Mouse (Mus musculus): ENCODE measurements around the gene Frmpd4. TPM values are rescaled to one million over a fixed set of nuclear protein-coding genes. Genes with fewer than 3 reads are reported as not detected.

Gene Frmpd4
- polyA plus RNA-seq, 1 experiment from 2014 or later: 0.26 TPM

DNA sequence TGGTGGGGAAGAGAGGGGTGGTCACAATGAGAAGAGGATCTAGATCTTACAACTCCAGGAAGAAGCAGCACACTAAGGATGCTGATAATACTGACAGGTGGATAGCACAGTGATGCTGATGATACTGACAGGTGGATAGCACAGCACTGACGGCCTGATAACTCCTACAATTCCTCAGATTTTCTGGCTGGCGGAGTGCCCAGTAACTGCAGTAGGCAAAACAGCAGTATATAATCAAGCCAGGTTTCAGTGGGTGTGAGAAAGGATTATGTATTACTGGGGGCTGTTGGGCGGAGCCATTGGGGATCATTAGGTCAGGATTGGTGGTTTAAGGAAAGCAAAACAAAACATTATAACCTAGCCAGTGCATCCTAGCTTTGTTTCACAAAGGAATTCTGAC is 1053.9 kb downstream of the Frmpd4 start:
- no peaks in the 10 kb centered on the region for H3K4me1 ChIP-seq
- H3K27me3 ChIP-seq: peaks cover 11% of the 10 kb centered on the region; the same call in 1 of the 2 replicates
- 69% methylated on average over 3 of the region's 3 CpGs for WGBS
- no peak overlapping the region for H3K4me3 ChIP-seq
- ATAC-seq: no peak
- H3K4me2 ChIP-seq: no peak overlapping the region
- H3K36me3 ChIP-seq (ENCODE audit: poor library complexity, severe bottlenecking): no peaks in the 10 kb centered on the region
- H3K27ac ChIP-seq: no peak overlapping the region
- H3K9me3 ChIP-seq (replicated peaks): no peaks in the 10 kb centered on the region
- no peak overlapping the region for H3K9ac ChIP-seq

DNA sequence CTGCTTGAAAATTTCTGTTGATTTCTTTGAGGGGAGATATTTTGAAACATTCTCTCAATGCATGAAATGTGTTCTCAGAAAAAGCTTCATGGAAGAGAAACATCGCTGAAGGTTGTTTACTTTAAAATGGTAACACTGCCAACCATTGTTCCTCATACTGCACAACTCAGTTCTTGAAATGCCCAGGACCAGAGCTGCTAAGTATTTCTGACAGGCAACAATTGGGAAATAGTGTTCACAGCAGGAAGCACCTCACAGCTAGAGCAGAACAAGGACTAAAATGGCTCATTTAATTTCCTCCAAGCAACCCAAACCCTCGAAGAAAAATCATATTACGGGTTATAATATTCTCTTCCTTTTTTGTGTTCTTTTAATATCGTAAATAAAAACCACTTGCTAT is 1054.5 kb downstream of the Frmpd4 start:
- Histone ChIP-seq H3K27me3 (peaks cover 11% of the 10 kb centered on the region; the same call in 1 of the 2 replicates), H3K4me2 (no peak overlapping the region), H3K9me3 (replicated peaks) (no peaks in the 10 kb centered on the region), H3K9ac (no peak overlapping the region), H3K4me3 (no peak overlapping the region), H3K36me3 (ENCODE audit: poor library complexity, severe bottlenecking) (no peaks in the 10 kb centered on the region), H3K4me1 (no peaks in the 10 kb centered on the region), H3K27ac (no peak overlapping the region)
- no peak for ATAC-seq
- WGBS: 65% methylated on average over 4 of the region's 4 CpGs

DNA sequence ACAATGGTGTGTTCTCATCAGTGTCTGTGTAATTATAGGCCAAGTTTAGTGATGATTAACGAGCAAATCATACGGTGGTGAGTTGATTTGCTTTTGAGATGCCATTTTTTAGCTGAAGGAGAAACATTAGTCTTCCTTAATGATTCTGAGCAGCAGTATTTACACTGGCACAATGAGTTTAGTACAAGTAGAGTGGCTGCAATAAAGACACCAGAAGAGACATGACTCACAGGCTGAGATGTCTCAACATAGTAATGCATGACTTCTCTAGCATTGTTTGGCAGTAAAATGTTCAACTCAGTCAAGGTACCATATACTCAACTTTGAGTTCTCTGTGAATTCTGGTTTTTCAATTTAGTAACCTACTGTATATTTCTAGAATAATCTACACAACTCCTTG is 1058.6 kb downstream of the Frmpd4 start:
- Histone ChIP-seq H3K36me3 (ENCODE audit: poor library complexity, severe bottlenecking) (no peaks in the 10 kb centered on the region), H3K4me3 (no peak overlapping the region), H3K4me2 (no peak overlapping the region), H3K4me1 (no peaks in the 10 kb centered on the region), H3K9ac (no peak overlapping the region), H3K27me3 (peaks cover 13% of the 10 kb centered on the region; the same call in 1 of the 2 replicates), H3K9me3 (replicated peaks) (no peaks in the 10 kb centered on the region), H3K27ac (no peak overlapping the region)
- ATAC-seq: no peak
- 54% methylated on average over 2 of the region's 2 CpGs for WGBS

DNA sequence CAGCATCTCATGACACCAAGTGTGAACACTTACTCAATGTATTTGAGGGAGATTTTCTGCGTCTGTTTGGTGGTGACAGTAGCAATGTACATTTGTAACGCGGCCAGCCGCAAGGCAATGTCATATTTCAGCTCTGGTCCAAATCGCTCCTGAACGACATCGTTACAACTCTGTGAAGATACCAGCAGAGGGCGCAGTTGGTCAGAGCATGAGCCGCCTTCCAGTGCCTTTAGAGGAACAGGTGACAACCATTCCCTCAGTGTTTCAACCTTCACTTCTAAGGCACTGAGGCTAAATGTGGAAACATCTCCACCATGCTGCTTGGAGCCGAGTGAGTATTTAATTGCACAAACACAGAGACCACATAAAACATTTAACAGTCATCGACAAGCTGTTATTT is 1079.3 kb downstream of the Frmpd4 start:
- ATAC-seq: peak; percentile 89
- Histone ChIP-seq H3K9ac (no peak overlapping the region), H3K4me1 (no peaks in the 10 kb centered on the region), H3K4me2 (no peak overlapping the region), H3K4me3 (no peak overlapping the region), H3K9me3 (replicated peaks) (no peaks in the 10 kb centered on the region), H3K36me3 (ENCODE audit: poor library complexity, severe bottlenecking) (no peaks in the 10 kb centered on the region), H3K27me3 (peaks cover 8% of the 10 kb centered on the region; the same call in 1 of the 2 replicates), H3K27ac (no peak overlapping the region)
- WGBS: 38% methylated on average over 11 of the region's 11 CpGs

DNA sequence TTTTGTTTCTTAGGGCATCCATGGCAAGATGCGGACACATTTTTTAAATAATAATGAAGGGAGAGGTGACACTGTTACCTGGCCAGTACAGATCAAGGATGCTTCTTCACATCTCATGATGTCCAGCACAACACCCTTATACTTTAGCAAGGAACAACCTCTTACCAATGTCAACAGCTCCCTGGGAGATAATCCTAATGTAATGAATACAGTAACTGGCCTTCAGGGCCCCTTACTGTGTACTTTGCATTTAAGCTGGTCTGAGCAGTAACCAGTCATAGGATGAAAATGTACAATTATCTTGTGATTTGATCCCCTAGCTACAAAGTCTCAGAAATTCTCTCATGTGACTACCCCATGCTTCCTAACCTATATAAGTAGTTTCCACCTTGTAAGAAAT is 1084.8 kb downstream of the Frmpd4 start:
- no peak overlapping the region for H3K9ac ChIP-seq
- H3K27ac ChIP-seq: no peak overlapping the region
- H3K36me3 ChIP-seq (ENCODE audit: poor library complexity, severe bottlenecking): no peaks in the 10 kb centered on the region
- WGBS: 89% methylated on average over 1 of the region's 1 CpGs
- no peak overlapping the region for H3K4me3 ChIP-seq
- no peak for ATAC-seq
- H3K9me3 ChIP-seq (replicated peaks): no peaks in the 10 kb centered on the region
- no peak overlapping the region for H3K4me2 ChIP-seq
- H3K27me3 ChIP-seq: 0 out of 2 replicates have a peak, but pooled peaks cover 5% of the 10 kb centered on the region
- H3K4me1 ChIP-seq: no peaks in the 10 kb centered on the region

DNA sequence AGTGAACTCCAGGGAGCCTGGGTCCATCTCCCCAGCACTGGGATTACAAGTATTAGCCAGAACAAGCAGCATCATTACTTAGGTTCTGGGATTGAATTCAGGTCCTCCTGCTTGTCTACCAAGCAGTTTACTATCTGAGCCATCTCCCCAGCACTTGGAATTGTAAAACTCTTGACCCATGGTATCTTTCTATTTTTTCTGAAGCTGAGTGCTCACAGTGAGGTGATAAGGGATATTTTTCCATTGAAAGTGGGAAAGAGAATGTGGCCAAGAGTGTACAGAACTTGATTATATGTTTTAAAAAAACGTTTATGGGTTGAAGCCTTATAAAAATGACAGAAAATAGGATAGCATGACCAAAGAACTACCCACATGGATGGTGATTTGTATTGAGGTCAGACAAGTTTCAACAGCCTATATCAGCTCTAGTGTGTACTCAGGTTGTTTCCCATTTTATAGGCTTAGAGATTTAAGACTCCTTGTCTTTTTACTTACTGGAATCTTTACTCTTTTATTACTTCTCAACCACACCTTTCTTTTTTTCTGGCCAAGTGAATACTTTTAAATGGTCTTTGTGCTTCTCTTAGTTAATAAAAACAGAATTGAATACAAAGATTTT is 1085.3 kb downstream of the Frmpd4 start:
- Histone ChIP-seq H3K4me2 (no peak overlapping the region), H3K27ac (no peak overlapping the region), H3K4me3 (no peak overlapping the region), H3K9ac (no peak overlapping the region), H3K27me3 (0 out of 2 replicates have a peak, but pooled peaks cover 5% of the 10 kb centered on the region), H3K36me3 (ENCODE audit: poor library complexity, severe bottlenecking) (no peaks in the 10 kb centered on the region), H3K4me1 (no peaks in the 10 kb centered on the region), H3K9me3 (replicated peaks) (no peaks in the 10 kb centered on the region)
- WGBS: 42% methylated on average over 1 of the region's 1 CpGs
- no peak for ATAC-seq

DNA sequence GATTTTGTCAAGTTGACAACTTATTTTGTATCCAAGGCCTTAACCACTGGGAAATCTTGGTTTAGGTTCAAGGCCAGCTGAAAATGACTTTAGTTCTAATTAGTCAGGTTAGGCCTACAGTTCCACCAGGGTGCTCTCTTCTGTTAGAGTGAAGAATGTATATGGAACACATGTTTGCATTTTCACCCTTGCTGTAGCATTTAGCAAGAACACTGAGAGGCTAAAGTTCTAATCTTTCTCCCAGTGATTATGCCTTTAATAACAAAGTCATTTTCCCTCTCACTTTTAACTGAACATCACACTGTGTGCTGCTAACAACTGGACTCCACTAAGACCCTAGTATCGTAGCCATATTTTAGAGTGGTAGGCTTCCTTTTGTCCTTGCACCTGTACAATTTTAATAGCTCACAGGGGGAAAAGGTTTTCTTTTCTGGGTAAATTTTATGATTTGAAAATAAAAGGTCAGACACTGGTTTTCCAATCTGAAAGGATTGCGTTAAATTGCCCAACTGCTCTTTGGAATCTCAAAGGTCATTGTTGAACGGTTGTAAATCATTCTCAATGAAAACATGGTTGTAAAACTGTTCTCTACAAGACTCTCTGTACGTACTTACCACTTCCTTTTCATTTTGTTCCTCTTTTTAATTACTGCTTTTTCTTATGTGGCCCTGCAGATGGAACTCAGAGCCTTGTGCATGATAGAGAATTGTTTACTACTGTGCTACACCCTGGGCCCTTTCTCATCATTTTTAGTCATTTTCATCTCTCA is 1093.4 kb downstream of the Frmpd4 start:
- H3K27me3 ChIP-seq: peaks cover 3% of the 10 kb centered on the region; the same call in 1 of the 2 replicates
- no peak overlapping the region for H3K4me3 ChIP-seq
- ATAC-seq: no peak
- no peak overlapping the region for H3K27ac ChIP-seq
- H3K9me3 ChIP-seq (replicated peaks): no peaks in the 10 kb centered on the region
- no peaks in the 10 kb centered on the region for H3K4me1 ChIP-seq
- no peak overlapping the region for H3K4me2 ChIP-seq
- WGBS: 82% methylated on average over 4 of the region's 4 CpGs
- no peaks in the 10 kb centered on the region for H3K36me3 ChIP-seq (ENCODE audit: poor library complexity, severe bottlenecking)
- no peak overlapping the region for H3K9ac ChIP-seq

DNA sequence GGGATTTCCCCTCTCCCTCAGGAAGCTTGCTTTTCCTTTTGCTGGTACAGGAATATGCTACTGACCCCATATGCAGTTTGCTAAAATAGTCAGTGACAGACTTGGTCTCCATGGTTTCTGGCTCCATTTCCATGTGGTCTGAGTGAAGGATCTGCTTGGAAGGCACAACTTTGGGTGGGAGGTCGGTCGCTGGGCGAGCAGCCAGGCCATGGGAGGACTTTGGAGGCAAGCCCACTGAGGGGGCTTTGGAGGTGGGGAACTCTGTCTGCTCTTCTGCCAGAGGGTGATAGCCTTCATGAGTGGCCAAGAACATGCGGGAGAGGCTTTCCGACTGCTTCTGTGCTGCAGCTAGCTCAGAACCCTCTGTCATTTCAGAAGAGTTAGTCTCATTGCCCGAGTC is 1099.4 kb downstream of the Frmpd4 start:
- Histone ChIP-seq H3K9me3 (replicated peaks) (no peaks in the 10 kb centered on the region), H3K4me3 (no peak overlapping the region), H3K27me3 (no peaks in the 10 kb centered on the region; the same call in 1 of the 2 replicates), H3K4me1 (no peaks in the 10 kb centered on the region), H3K4me2 (no peak overlapping the region), H3K27ac (no peak overlapping the region), H3K36me3 (ENCODE audit: poor library complexity, severe bottlenecking) (no peaks in the 10 kb centered on the region), H3K9ac (no peak overlapping the region)
- ATAC-seq: no peak
- WGBS: 81% methylated on average over 6 of the region's 6 CpGs

DNA sequence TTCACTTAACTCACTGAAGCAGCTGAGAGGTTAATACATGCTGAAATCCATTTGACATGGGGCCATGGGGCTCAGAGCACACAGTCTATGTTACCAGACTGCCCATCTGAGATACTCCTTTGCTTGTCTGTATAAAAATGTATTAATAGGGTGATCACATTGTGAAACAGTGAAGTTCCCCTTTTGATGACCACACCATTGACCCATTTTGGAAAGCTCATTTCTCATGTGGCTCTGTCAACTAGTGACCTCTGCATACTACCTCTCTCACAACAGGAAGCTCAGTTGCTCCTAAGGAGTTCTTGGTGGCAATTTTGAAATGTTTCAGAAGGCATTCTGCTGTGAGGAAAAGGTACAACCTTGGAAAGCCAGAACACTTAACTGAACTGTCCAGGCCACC is 1142.1 kb downstream of the Frmpd4 start:
- H3K4me3 ChIP-seq: no peak overlapping the region
- no peaks in the 10 kb centered on the region for H3K27me3 ChIP-seq
- H3K4me1 ChIP-seq: no peaks in the 10 kb centered on the region
- no peaks in the 10 kb centered on the region for H3K36me3 ChIP-seq (ENCODE audit: poor library complexity, severe bottlenecking)
- no peak overlapping the region for H3K4me2 ChIP-seq
- H3K9ac ChIP-seq: no peak overlapping the region
- no peaks in the 10 kb centered on the region for H3K9me3 ChIP-seq (replicated peaks)
- no peak overlapping the region for H3K27ac ChIP-seq
- no peak for ATAC-seq

DNA sequence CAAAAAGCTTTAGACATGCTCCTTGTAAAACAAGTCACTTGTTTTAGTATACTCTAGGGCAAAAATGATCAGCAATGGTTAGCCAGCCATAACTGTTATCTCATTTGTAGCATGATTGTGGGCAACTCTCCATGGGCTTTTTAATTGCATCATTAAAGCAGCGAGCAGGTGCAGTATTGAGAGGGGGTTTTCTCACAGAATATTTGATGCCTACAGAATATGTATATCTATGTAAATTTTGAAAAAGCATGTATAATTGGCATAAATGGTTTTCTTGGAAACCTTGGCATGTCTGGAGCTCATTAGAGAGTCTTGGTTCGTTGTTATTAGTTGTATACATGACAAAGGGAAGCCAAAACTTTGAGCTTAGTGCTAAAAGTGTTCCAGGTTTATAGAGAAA is 1143.1 kb downstream of the Frmpd4 start:
- Histone ChIP-seq H3K36me3 (ENCODE audit: poor library complexity, severe bottlenecking) (no peaks in the 10 kb centered on the region), H3K4me3 (no peak overlapping the region), H3K4me1 (no peaks in the 10 kb centered on the region), H3K9me3 (replicated peaks) (no peaks in the 10 kb centered on the region), H3K9ac (no peak overlapping the region), H3K27ac (no peak overlapping the region), H3K27me3 (no peaks in the 10 kb centered on the region), H3K4me2 (no peak overlapping the region)
- 62% methylated on average over 2 of the region's 2 CpGs for WGBS
- peak; percentile 77; the same call in 1 of the 2 replicates for ATAC-seq
